Mouse (Mus musculus) ES-E14 (cell line): Measurements from ENCODE around the gene Zfp111. TPM values are rescaled to one million over a fixed set of nuclear protein-coding genes. Genes with fewer than 3 reads are reported as not detected.

ENCODE experiments used
- DNase-seq: peaks from one replicate; pipeline ENCODE4 v3.0.0-alpha.2; 2013; ENCODE audit warnings: low read depth, low spot score
- H3K27ac ChIP-seq: 2 replicates; pipeline ENCODE4 v1.5.1; 2012; ENCODE audit warnings: low read depth, mild to moderate bottlenecking, low read length, moderate library complexity, mixed read lengths; ENCODE audit not compliant: poor library complexity, insufficient read depth, severe bottlenecking
- H3K36me3 ChIP-seq: 2 replicates; pipeline ENCODE4 v1.6.1; 2012; ENCODE audit warnings: mild to moderate bottlenecking, low read length, moderate library complexity, mixed read lengths; ENCODE audit not compliant: control insufficient read depth, poor library complexity, insufficient read depth, severe bottlenecking
- H3K4me1 ChIP-seq, 2 experiments: fragments of 150-350 bp in 1 of 2; sonication (generic) in 1 of 2; 2 replicates each; pipeline ENCODE4 v1.6.1; 2012; ENCODE audit warnings: low read length in 2 of 2, mild to moderate bottlenecking in 1 of 2, mixed read lengths in 1 of 2; ENCODE audit not compliant: control insufficient read depth in 2 of 2, insufficient read depth in 2 of 2, poor library complexity in 1 of 2
- H3K4me3 ChIP-seq, 2 experiments: fragments of 150-350 bp in 1 of 2; sonication (generic) in 1 of 2; 2 replicates each; pipeline ENCODE4 v1.5.1; 2012; ENCODE audit warnings: low read length in 2 of 2, low read depth in 1 of 2, mild to moderate bottlenecking in 1 of 2, mixed read lengths in 1 of 2; ENCODE audit not compliant: insufficient read depth in 1 of 2, poor library complexity in 1 of 2, severe bottlenecking in 1 of 2
- H3K9ac ChIP-seq: 2 replicates; pipeline ENCODE4 v1.6.1; 2012; ENCODE audit warnings: low read depth, mild to moderate bottlenecking, low read length, mixed read lengths; ENCODE audit not compliant: poor library complexity, insufficient read depth, severe bottlenecking
- H3K9me3 ChIP-seq: fragments of 150-350 bp; sonication (generic); 2 replicates; pipeline ENCODE4 v1.6.1; 2012; ENCODE audit warnings: low read depth, mild to moderate bottlenecking, low read length; ENCODE audit not compliant: control insufficient read depth, insufficient read depth
- CHD2 ChIP-seq: IDR thresholded peaks from 2 replicates; pipeline ENCODE4 v1.6.1; 2014; ENCODE audit warnings: mild to moderate bottlenecking, low read depth, low read length, inconsistent platforms
- HCFC1 ChIP-seq: IDR thresholded peaks from 2 replicates; pipeline ENCODE4 v1.6.1; 2012; ENCODE audit warnings: low read length, inconsistent platforms, borderline replicate concordance; ENCODE audit not compliant: insufficient read depth
- MAFK ChIP-seq: IDR thresholded peaks from 2 replicates; pipeline ENCODE4 v1.6.1; 2014; ENCODE audit warnings: mild to moderate bottlenecking, low read depth, low read length, inconsistent platforms; ENCODE audit not compliant: insufficient read depth
- ZC3H11A ChIP-seq: IDR thresholded peaks from 2 replicates; pipeline ENCODE4 v1.6.1; 2012; ENCODE audit warnings: low read depth, mild to moderate bottlenecking, inconsistent platforms, low read length, borderline replicate concordance
- ZNF384 ChIP-seq: IDR thresholded peaks from 2 replicates; pipeline ENCODE4 v1.6.1; 2012; ENCODE audit warnings: low read depth, low read length, inconsistent platforms
- in situ Hi-C, 2 experiments: fragments of 600-800 bp; cut with MboI; formaldehyde crosslinking; loops; one replicate each; pipeline ENCODE4 v1.15.1; 2025; ENCODE audit warnings: low sequenced_read_pairs in 2 of 2, inconsistent platforms in 1 of 2; ENCODE audit not compliant: unreplicated experiment in 2 of 2
- total RNA-seq: library from RNA; depleted of rRNA; stranded (reverse); fragments of 300-350 nt; gene quantifications from 2 replicates; pipeline ENCODE4 v1.2.3, GENCODE M21; 2012; rRNA removed

Zfp111 gene
- 7.8 and 8.5 TPM in 2 replicates for total RNA-seq

GRCm38 (mm10) chr7:24211343-24211742 is at the start of gene Zfp111:
Gene Zfp111 (minus strand): TSS chr7:24211443.
- no peak for TF ChIP-seq MAFK
- TF ChIP-seq ZC3H11A: no peak
- TF ChIP-seq ZNF384: no peak
- no peak for TF ChIP-seq CHD2
- TF ChIP-seq HCFC1: no peak
- no peak within 1 kb of the TSS for H3K27ac ChIP-seq
- H3K9me3 ChIP-seq: no peaks in the 10 kb centered on the region
- H3K4me1 ChIP-seq: peaks cover 0 to 2% of the 10 kb centered on the region in 2 experiments; a peak in 1 of 4 replicates
- DNase-seq: no peak
- no peak within 1 kb of the TSS for H3K9ac ChIP-seq
- in situ Hi-C loops: no loop called here
- H3K4me3 ChIP-seq: no peak within 1 kb of the TSS
- peaks cover 3% of the 10 kb centered on the region; the same call in 1 of the 2 replicates for H3K36me3 ChIP-seq

GRCm38 (mm10) chr7:24260000-24260312 is 48.7 kb upstream of the Zfp111 start:
- in situ Hi-C loops: no loop called here
- Histone ChIP-seq H3K27ac (no peak overlapping the region), H3K4me1 (no peaks in the 10 kb centered on the region), H3K36me3 (peaks cover 2% of the 10 kb centered on the region; the same call in 1 of the 2 replicates), H3K9ac (no peak overlapping the region), H3K4me3 (no peak overlapping the region), H3K9me3 (no peaks in the 10 kb centered on the region)
- TF ChIP-seq ZNF384: no peak
- no peak for TF ChIP-seq MAFK
- no peak for TF ChIP-seq ZC3H11A
- TF ChIP-seq HCFC1: no peak
- TF ChIP-seq CHD2: no peak
- no peak for DNase-seq

GRCm38 (mm10) chr7:24259306-24259999 is 48.2 kb upstream of the Zfp111 start:
- Histone ChIP-seq H3K36me3 (peaks cover 2% of the 10 kb centered on the region; the same call in 1 of the 2 replicates), H3K9me3 (no peaks in the 10 kb centered on the region), H3K4me1 (no peaks in the 10 kb centered on the region), H3K4me3 (no peak overlapping the region), H3K9ac (no peak overlapping the region), H3K27ac (no peak overlapping the region)
- in situ Hi-C loops: no loop called here
- TF ChIP-seq ZNF384 (no peak), ZC3H11A (no peak), CHD2 (no peak), HCFC1 (no peak), MAFK (no peak)
- DNase-seq: no peak

- Histone ChIP-seq H3K9ac (no peak within 1 kb of the TSS; the same call in 1 of the 2 replicates), H3K9me3 (no peaks in the 10 kb centered on the region), H3K36me3 (no peaks in the 10 kb centered on the region), H3K4me1 (no peaks in the 10 kb centered on the region), H3K27ac (no peak within 1 kb of the TSS), H3K4me3 (peak within 1 kb of the TSS; percentile 53 to 75)
- DNase-seq: peak; percentile 69
- in situ Hi-C loops: no loop called here
- no peak for TF ChIP-seq MAFK
- no peak for TF ChIP-seq ZC3H11A
- peak; percentile 99 for TF ChIP-seq HCFC1
- peak; percentile 62; the same call in 1 of the 2 replicates for TF ChIP-seq CHD2
- no peak for TF ChIP-seq ZNF384
These were observed 43.6 kb upstream of the Zfp111 start, which contains the start of gene Zfp108 for GRCm38 (mm10) chr7:24254633-24255474. Gene Zfp108 (plus strand): TSS chr7:24254794.
